Mouse (Mus musculus) forebrain, postnatal 0 days (tissue): ENCODE results near the gene Ang4. TPM values are rescaled to one million over a fixed set of nuclear protein-coding genes. Genes with fewer than 3 reads are reported as not detected.
"Not testable (repeated sequence)": the region's sequence is repeated elsewhere in the genome, so short reads cannot be mapped to it uniquely, and the experiment has no call there.

Experiments
- ATAC-seq: fragments of 200-750 bp; cut with Nextera tagmentation; 2 replicates; pipeline ENCODE4 v1.8.0; 2017; ENCODE audit warnings: mild to moderate bottlenecking, moderate library complexity
- DNase-seq: peaks from one replicate; pipeline ENCODE4 v3.0.0-alpha.2; 2015
- H3K27ac ChIP-seq: fragments of 300-500 bp; sonication (generic); 2 replicates; pipeline ENCODE4 v1.5.1; 2014; ENCODE audit warnings: low read depth, mild to moderate bottlenecking, antibody characterized with exemption, low read length, moderate library complexity, mixed read lengths
- H3K27me3 ChIP-seq: fragments of 300-500 bp; sonication (generic); 2 replicates; pipeline ENCODE4 v1.6.1; 2014; ENCODE audit warnings: mild to moderate bottlenecking, low read length, mixed read lengths; ENCODE audit not compliant: insufficient read depth
- H3K36me3 ChIP-seq: fragments of 300-500 bp; sonication (generic); 2 replicates; pipeline ENCODE4 v1.6.1; 2014; ENCODE audit warnings: mild to moderate bottlenecking, moderate library complexity; ENCODE audit not compliant: insufficient read depth
- H3K4me1 ChIP-seq: fragments of 300-500 bp; sonication (generic); 2 replicates; pipeline ENCODE4 v1.6.1; 2014; ENCODE audit warnings: antibody characterized with exemption; ENCODE audit not compliant: insufficient read depth
- H3K4me2 ChIP-seq: fragments of 300-500 bp; sonication (generic); 2 replicates; pipeline ENCODE4 v1.6.1; 2014; ENCODE audit warnings: low read depth, mild to moderate bottlenecking, moderate library complexity
- H3K4me3 ChIP-seq: fragments of 300-500 bp; sonication (generic); 2 replicates; pipeline ENCODE4 v1.5.1; 2014; ENCODE audit warnings: low read depth, low read length, mixed read lengths
- H3K9ac ChIP-seq: fragments of 300-500 bp; sonication (generic); 2 replicates; pipeline ENCODE4 v1.6.1; 2014; ENCODE audit warnings: mild to moderate bottlenecking
- H3K9me3 ChIP-seq: fragments of 300-500 bp; sonication (generic); 2 replicates; pipeline ENCODE4 v1.6.1; 2016; ENCODE audit warnings: low read length
- CTCF ChIP-seq: sonication (generic); IDR thresholded peaks from 2 replicates; pipeline ENCODE4 v1.5.1; 2016; ENCODE audit warnings: antibody characterized with exemption, control low read depth, low read depth
- WGBS: fragments of 180-500 bp; shearing (Covaris S2); extraction: QIAGEN DNeasy Blood & Tissue Kit; methylation state at CpG from one replicate; pipeline ENCODE4 v1.1.7; 2014; 5-methylcytosine and 5-hydroxymethylcytosine counted together
- polyA plus RNA-seq: library from polyadenylated mRNA; unstranded; fragments of >200 nt; fragmentation: Nextera tagmentation; extraction: Ambion mirVana; gene quantifications from 2 replicates; pipeline ENCODE4 v1.2.1, GENCODE M21; 2015
- total RNA-seq: library from RNA; depleted of rRNA; stranded (reverse); fragments of >200 nt; gene quantifications from 2 replicates; pipeline ENCODE4 v1.2.3, GENCODE M21; 2014

Ang4 gene
- total and polyA plus RNA-seq, 2 experiments from 2014 or later = not detected

GRCm38 (mm10) chr14:51777791-51778190 is 4.4 kb upstream of the Ang4 start:
- ATAC-seq (no peak), DNase-seq (peak; percentile 5)
- H3K4me2 ChIP-seq = no peak overlapping the region
- 97% methylated on average over 1 of the region's 1 CpGs for WGBS
- H3K9ac ChIP-seq = no peak overlapping the region
- no peaks in the 10 kb centered on the region for H3K9me3 ChIP-seq
- H3K4me3 ChIP-seq = no peak overlapping the region
- H3K4me1 ChIP-seq = no peaks in the 10 kb centered on the region
- H3K36me3 ChIP-seq = no peaks in the 10 kb centered on the region
- no peak overlapping the region for H3K27ac ChIP-seq
- TF ChIP-seq CTCF = no peak
- no peaks in the 10 kb centered on the region for H3K27me3 ChIP-seq

- H3K36me3 ChIP-seq, H3K9ac ChIP-seq, H3K27me3 ChIP-seq, H3K9me3 ChIP-seq, H3K4me3 ChIP-seq, H3K4me2 ChIP-seq, H3K4me1 ChIP-seq, H3K27ac ChIP-seq: not testable (repeated sequence)
- TF ChIP-seq CTCF = peak; percentile 54
- 88% methylated on average over 1 of the region's 1 CpGs for WGBS
- peak; percentile 58; the same call in 1 of the 2 replicates for ATAC-seq
- peak; percentile 20 for DNase-seq
Observed at GRCm38 (mm10) chr14:51771378-51771777, 2.0 kb downstream of the Ang4 start.

GRCm38 (mm10) chr14:51755944-51756343 is 17.4 kb downstream of the Ang4 start:
- Histone ChIP-seq H3K4me1 (no peaks in the 10 kb centered on the region), H3K27me3 (no peaks in the 10 kb centered on the region), H3K36me3 (no peaks in the 10 kb centered on the region), H3K4me3 (no peak overlapping the region), H3K27ac (no peak overlapping the region), H3K4me2 (no peak overlapping the region), H3K9ac (no peak overlapping the region), H3K9me3 (no peaks in the 10 kb centered on the region)
- no peak for TF ChIP-seq CTCF
- ATAC-seq (no peak), DNase-seq (no peak)
- WGBS = 75% methylated on average over 2 of the region's 2 CpGs

- ATAC-seq (peak; percentile 36; the same call in 1 of the 2 replicates), DNase-seq (no peak)
- Histone ChIP-seq H3K9ac (no peak overlapping the region), H3K4me1 (peaks cover 10% of the 10 kb centered on the region; the same call in 1 of the 2 replicates), H3K4me3 (peak overlapping the region; percentile 23), H3K27me3 (peaks cover 30% of the 10 kb centered on the region), H3K36me3 (no peaks in the 10 kb centered on the region), H3K4me2 (peak overlapping the region; percentile 54), H3K9me3 (no peaks in the 10 kb centered on the region), H3K27ac (no peak overlapping the region)
- TF ChIP-seq CTCF = no peak
- WGBS = 2% methylated on average over 40 of the region's 42 CpGs
Observed at GRCm38 (mm10) chr14:51740347-51741170, 32.8 kb downstream of the Ang4 start.

GRCm38 (mm10) chr14:51739150-51739993 is 34.0 kb downstream of the Ang4 start:
- Histone ChIP-seq H3K36me3 (no peaks in the 10 kb centered on the region), H3K4me3 (peak overlapping the region; percentile 31), H3K27ac (no peak overlapping the region), H3K27me3 (peaks cover 30% of the 10 kb centered on the region), H3K9ac (no peak overlapping the region), H3K4me2 (peak overlapping the region; percentile 50), H3K4me1 (peaks cover 10% of the 10 kb centered on the region; the same call in 1 of the 2 replicates), H3K9me3 (no peaks in the 10 kb centered on the region)
- ATAC-seq = peak; percentile 20; the same call in 1 of the 2 replicates
- DNase-seq = no peak
- TF ChIP-seq CTCF = no peak
- 2% methylated on average over 24 of the region's 24 CpGs for WGBS

GRCm38 (mm10) chr14:51738411-51739149 is 34.8 kb downstream of the Ang4 start:
- Histone ChIP-seq H3K4me2 (peak overlapping the region; percentile 50), H3K4me1 (peaks cover 10% of the 10 kb centered on the region; the same call in 1 of the 2 replicates), H3K36me3 (no peaks in the 10 kb centered on the region), H3K4me3 (peak overlapping the region; percentile 31), H3K27me3 (peaks cover 30% of the 10 kb centered on the region), H3K9me3 (no peaks in the 10 kb centered on the region), H3K9ac (no peak overlapping the region), H3K27ac (no peak overlapping the region)
- 3% methylated on average over 29 of the region's 29 CpGs for WGBS
- DNase-seq = peak; percentile 13
- TF ChIP-seq CTCF = peak; percentile 1; the same call in 1 of the 2 replicates
- ATAC-seq = peak; percentile 50
